Mouse (Mus musculus): Measurements from ENCODE around the gene Eftud2.

- TF ChIP-seq POLR2A (IDR thresholded peaks at IDR 0.05; ENCODE audit: borderline replicate concordance, extremely low read depth, insufficient read depth, insufficient read length, poor library complexity, severe bottlenecking) (no peak), CTCF (IDR thresholded peaks at IDR 0.05; ENCODE audit: borderline replicate concordance, extremely low read depth, insufficient read depth, insufficient read length) (no peak)
Observed at GRCm38 (mm10) chr11:102791682-102792445, 88.9 kb downstream of the Eftud2 start.
